Mouse (Mus musculus): ENCODE results near the gene Tbxa2r. TPM values are rescaled to one million over a fixed set of nuclear protein-coding genes. Genes with fewer than 3 reads are reported as not detected.

Gene Tbxa2r
- polyA plus RNA-seq, 1 experiment from 2014 or later = not detected

DNA sequence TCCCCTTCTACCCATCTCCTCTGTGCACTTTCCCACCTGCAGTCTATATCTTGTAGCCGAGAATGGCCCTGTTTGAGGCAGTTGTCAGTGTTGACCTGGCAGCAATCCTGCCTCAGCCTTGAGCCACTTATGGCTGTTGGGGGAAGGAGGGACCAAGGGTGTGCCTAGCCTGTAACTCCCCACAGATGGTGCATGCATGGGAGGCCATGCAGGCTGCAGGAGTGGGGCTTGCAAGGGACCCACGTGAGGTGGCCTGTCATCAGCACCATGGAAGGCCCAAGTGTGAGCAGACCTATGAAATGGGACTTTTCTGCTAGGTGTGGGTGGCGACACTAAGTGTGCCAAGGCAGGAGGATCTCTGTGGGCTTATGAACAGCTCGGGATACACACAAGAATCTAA is 36.5 kb downstream of the Tbxa2r start:
- no peak for DNase-seq (ENCODE audit: low read depth, low spot score)
- TF ChIP-seq CTCF (IDR thresholded peaks at IDR 0.05) = no peak
- ATAC-seq = no peak
- no peaks in the 10 kb centered on the region for H3K27me3 ChIP-seq
- ChIA-PET CTCF (no interaction called here), POLR2A (interaction anchor here (1.3 to 1.4 kb wide), 2 partner anchors 11 to 13 kb away, joined by 3 to 4 read pairs; partner anchors contain the start of gene Fzr1)
- in situ Hi-C loops (cut with MboI; ENCODE audit: low pct_unique_long_range_greater_than_20kb) = no loop called here

DNA sequence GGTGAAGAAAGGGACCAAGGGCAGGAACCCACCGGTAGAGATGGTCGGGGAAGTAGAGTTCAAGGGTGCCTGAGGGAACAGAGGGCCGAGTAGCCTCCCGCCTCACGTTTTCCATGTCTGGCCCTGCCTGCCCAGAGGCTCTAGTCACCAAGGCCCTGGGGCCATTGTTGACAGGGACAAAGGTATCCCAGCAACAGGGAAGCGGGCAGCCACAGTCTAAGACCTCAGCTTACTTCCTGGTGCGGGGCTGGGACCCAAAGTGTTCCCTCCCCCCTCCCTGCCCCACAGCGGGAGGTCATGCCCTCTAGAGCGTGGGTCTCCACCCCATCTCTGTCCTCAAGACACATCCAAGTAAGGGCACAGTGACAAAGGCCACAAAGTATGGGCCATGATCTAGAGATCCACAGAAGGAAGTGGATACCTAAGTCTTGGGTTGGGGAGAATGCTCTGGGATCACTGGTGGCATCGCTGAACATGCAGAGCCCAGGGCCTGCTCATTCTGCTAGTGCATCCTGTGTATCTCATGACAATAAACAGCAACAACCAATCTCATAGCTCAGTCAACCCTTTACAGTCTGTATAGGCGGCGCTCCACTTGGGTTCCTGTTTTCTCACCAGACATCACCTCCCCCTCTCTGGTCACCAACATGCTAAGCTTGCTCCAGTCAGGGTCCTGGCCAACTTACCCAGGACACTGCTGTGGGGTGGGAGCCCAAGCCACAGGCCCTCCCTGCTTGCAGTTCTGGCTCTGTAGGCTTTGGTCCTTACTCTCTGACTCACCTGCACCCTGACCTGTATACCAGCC is 37.3 kb downstream of the Tbxa2r start, which contains the start of gene 4930404N11Rik:
Gene 4930404N11Rik, minus strand, starts transcription at position 145 of the 805 bp plus-strand sequence.
- ATAC-seq (peak; percentile 12), DNase-seq (ENCODE audit: low read depth, low spot score) (no peak)
- POLR2A ChIA-PET = interaction anchor here (1.4 kb wide), 1 partner anchor 10 kb away, joined by 4 read pairs; no protein-coding TSS in a partner anchor
- in situ Hi-C loops (cut with MboI; ENCODE audit: low pct_unique_long_range_greater_than_20kb) = no loop called here
- no peak for TF ChIP-seq CTCF (IDR thresholded peaks at IDR 0.05)
- no peaks in the 10 kb centered on the region for H3K27me3 ChIP-seq
- CTCF ChIA-PET = no interaction called here

GRCm38 (mm10) chr10:81366477-81367206 is 38.1 kb downstream of the Tbxa2r start:
- ChIA-PET POLR2A (interaction anchor here (1.4 kb wide), 1 partner anchor 9 kb away, joined by 4 read pairs; no protein-coding TSS in a partner anchor), CTCF (no interaction called here)
- no peak for TF ChIP-seq CTCF (IDR thresholded peaks at IDR 0.05)
- in situ Hi-C loops (cut with MboI; ENCODE audit: low pct_unique_long_range_greater_than_20kb) = no loop called here
- ATAC-seq (no peak), DNase-seq (ENCODE audit: low read depth, low spot score) (no peak)
- H3K27me3 ChIP-seq = no peaks in the 10 kb centered on the region

- no peak for TF ChIP-seq CTCF (IDR thresholded peaks at IDR 0.05)
- H3K27me3 ChIP-seq = no peaks in the 10 kb centered on the region
- no peak for ATAC-seq
- DNase-seq (ENCODE audit: low read depth, low spot score) = no peak
- POLR2A ChIA-PET = no interaction called here
- CTCF ChIA-PET = no interaction called here
- in situ Hi-C loops (cut with MboI; ENCODE audit: low pct_unique_long_range_greater_than_20kb) = no loop called here
Measured at GRCm38 (mm10) chr10:81367207-81367495, 38.6 kb downstream of the Tbxa2r start.

GRCm38 (mm10) chr10:81375322-81375721 is 46.8 kb downstream of the Tbxa2r start:
- ChIA-PET CTCF (interaction anchor here (2.0 kb wide), 1 partner anchor 83 kb away, joined by 5 read pairs; the partner anchor contains the start of gene Pip5k1c), POLR2A (interaction anchor here (1.5 kb wide), 1 partner anchor 9 kb away, joined by 4 read pairs; the partner anchor contains the start of gene 4930404N11Rik)
- DNase-seq (ENCODE audit: low read depth, low spot score) = no peak
- in situ Hi-C loops (cut with MboI; ENCODE audit: low pct_unique_long_range_greater_than_20kb) = no loop called here
- no peak for TF ChIP-seq CTCF (IDR thresholded peaks at IDR 0.05)
- no peaks in the 10 kb centered on the region for H3K27me3 ChIP-seq
- no peak for ATAC-seq

- DNase-seq (ENCODE audit: low read depth, low spot score) = no peak
- CTCF ChIA-PET = interaction anchor here (1.5 to 2.0 kb wide), 2 partner anchors 15 to 84 kb away, joined by 3 to 5 read pairs; partner anchors contain the start of gene Pip5k1c
- in situ Hi-C loops (cut with MboI; ENCODE audit: low pct_unique_long_range_greater_than_20kb) = no loop called here
- ATAC-seq = no peak
- POLR2A ChIA-PET = interaction anchor here (1.1 to 1.5 kb wide), 3 partner anchors 11 to 16 kb away, joined by 3 to 4 read pairs (median 3); partner anchors contain the start of gene 4930404N11Rik
- no peaks in the 10 kb centered on the region for H3K27me3 ChIP-seq
- no peak for TF ChIP-seq CTCF (IDR thresholded peaks at IDR 0.05)
Measured at GRCm38 (mm10) chr10:81376561-81377361, 48.2 kb downstream of the Tbxa2r start.

- CTCF ChIA-PET = interaction anchor here (1.5 to 2.0 kb wide), 2 partner anchors 16 to 85 kb away, joined by 3 to 5 read pairs; partner anchors contain the start of gene Pip5k1c
- in situ Hi-C loops (cut with MboI; ENCODE audit: low pct_unique_long_range_greater_than_20kb) = no loop called here
- POLR2A ChIA-PET = interaction anchor here (1.1 to 1.3 kb wide), 2 partner anchors 13 to 17 kb away, joined by 3 read pairs; no protein-coding TSS in a partner anchor
- H3K27me3 ChIP-seq = no peaks in the 10 kb centered on the region
- no peak for TF ChIP-seq CTCF (IDR thresholded peaks at IDR 0.05)
- no peak for DNase-seq (ENCODE audit: low read depth, low spot score)
- ATAC-seq = no peak
Measured at GRCm38 (mm10) chr10:81377362-81377664, 48.8 kb downstream of the Tbxa2r start.

- CTCF ChIA-PET = interaction anchor here (0.8 to 1.9 kb wide), 6 partner anchors 12 to 89 kb away, joined by 3 to 7 read pairs (median 3); partner anchors contain the start of gene Pip5k1c
- no peak for TF ChIP-seq CTCF (IDR thresholded peaks at IDR 0.05)
- POLR2A ChIA-PET = interaction anchor here (1.0 to 1.3 kb wide), 3 partner anchors 14 to 75 kb away, joined by 3 to 4 read pairs (median 3); no protein-coding TSS in a partner anchor
- DNase-seq (ENCODE audit: low read depth, low spot score) (no peak), ATAC-seq (peak; percentile 3)
- in situ Hi-C loops (cut with MboI; ENCODE audit: low pct_unique_long_range_greater_than_20kb) = no loop called here
- H3K27me3 ChIP-seq = no peaks in the 10 kb centered on the region
Measured at GRCm38 (mm10) chr10:81377793-81378552, 49.4 kb downstream of the Tbxa2r start, which contains the start of gene Fzr1. Fzr1 (minus strand) TSS chr10:81378516.

DNA sequence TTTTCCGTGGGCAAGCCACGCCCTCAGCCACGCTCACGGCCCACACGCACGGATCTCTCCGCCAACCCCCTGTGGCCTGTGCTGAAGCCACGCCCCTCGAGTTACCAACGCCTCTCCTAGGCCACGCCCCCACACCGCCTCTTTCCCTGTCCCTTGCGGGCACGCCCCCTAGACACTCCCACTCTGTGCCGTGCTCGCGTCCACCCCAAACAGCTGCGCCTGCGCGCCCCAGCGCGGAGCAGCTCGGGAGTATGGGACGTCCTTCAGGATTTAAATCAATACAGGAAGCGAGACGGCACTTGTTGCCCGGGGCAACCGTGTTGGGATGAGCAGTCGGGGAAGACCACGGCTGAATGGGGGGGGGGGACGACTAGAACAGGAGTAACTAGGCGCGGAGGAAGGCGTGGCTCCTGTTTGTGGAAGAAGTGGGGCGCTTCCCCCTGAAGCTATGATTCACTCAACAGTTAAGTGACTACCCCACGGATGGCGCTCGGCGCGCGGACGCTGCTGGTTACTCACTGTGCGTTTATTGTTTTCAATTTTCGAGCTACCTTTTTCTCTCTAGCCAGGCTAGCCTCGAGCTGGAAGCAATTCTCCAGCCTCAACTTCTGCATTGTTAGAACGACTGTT is 50.1 kb downstream of the Tbxa2r start:
- in situ Hi-C loops (cut with MboI; ENCODE audit: low pct_unique_long_range_greater_than_20kb) = no loop called here
- ChIA-PET POLR2A (interaction anchor here (0.7 to 1.0 kb wide), 2 partner anchors 74 to 197 kb away, joined by 4 read pairs; no protein-coding TSS in a partner anchor), CTCF (interaction anchor here (0.8 to 1.9 kb wide), 5 partner anchors 11 to 89 kb away, joined by 3 to 7 read pairs (median 3); partner anchors contain the start of gene Pip5k1c)
- ATAC-seq (peak; percentile 83), DNase-seq (ENCODE audit: low read depth, low spot score) (peak; percentile 97)
- no peaks in the 10 kb centered on the region for H3K27me3 ChIP-seq
- no peak for TF ChIP-seq CTCF (IDR thresholded peaks at IDR 0.05)
